ENCODE assay signal across 18 mouse cellular contexts in genomic region chr1:36985896-36986295, GRCm38 (mm10). TPM values are rescaled to one million over a fixed set of nuclear protein-coding genes. Genes with fewer than 3 reads are reported as not detected.
"Had no signal": no experiment of that assay in that cellular context is flagged by ENCODE, and none has a peak within 500 bp of the region (broad histone marks: within the 10 kb centered on the region; RNA-seq: fewer than 3 reads in every experiment).

No protein-coding gene starts in this region.

- ATAC-seq: lung, postnatal 0 days; midbrain, embryonic 13.5 days; midbrain, embryonic 15.5 days had no signal

- DNase-seq: lung, adult 2 months; lung, postnatal 14 days; lung, postnatal 36 days; right cerebral cortex, postnatal 14 days; thymus, adult 2 months; thymus, postnatal 25 days; thymus, postnatal 4 days had no signal

- H3K36me3 ChIP-seq: lung, embryonic 15.5 days; midbrain, embryonic 13.5 days; midbrain, embryonic 15.5 days; neural tube, embryonic 12.5 days; stomach, embryonic 15.5 days had no signal

- H3K4me3 ChIP-seq: lung, embryonic 15.5 days; megakaryocyte, embryonic 14.5 days; midbrain, embryonic 13.5 days; midbrain, embryonic 15.5 days; neural tube, embryonic 12.5 days; stomach, embryonic 15.5 days had no signal

- H3K9ac ChIP-seq: lung, embryonic 15.5 days; midbrain, embryonic 13.5 days; midbrain, embryonic 15.5 days; neural tube, embryonic 12.5 days; stomach, embryonic 15.5 days had no signal

- H3K27ac ChIP-seq: lung, embryonic 15.5 days; macrophage; midbrain, embryonic 13.5 days; midbrain, embryonic 15.5 days; neural tube, embryonic 12.5 days; stomach, embryonic 15.5 days; stomach, postnatal 0 days had no signal

- H3K27me3 ChIP-seq: lung, embryonic 15.5 days; midbrain, embryonic 15.5 days; neural tube, embryonic 12.5 days; stomach, embryonic 15.5 days had no signal

- H3K4me1 ChIP-seq: lung, embryonic 15.5 days; midbrain, embryonic 15.5 days; neural tube, embryonic 12.5 days had no signal

- H3K9me3 ChIP-seq: lung, embryonic 15.5 days; megakaryocyte, embryonic 14.5 days; midbrain, embryonic 13.5 days; midbrain, embryonic 15.5 days; neural tube, embryonic 12.5 days; stomach, embryonic 15.5 days had no signal

RNA-seq across cellular contexts. Expression of gene Vwa3b, which starts 40.5 kb away (rescaled TPM):
- total RNA-seq: megakaryocyte progenitor cell, adult 5-6 weeks; monocyte, adult 5-6 weeks had no signal
- polyA plus RNA-seq: macrophage had no signal
